Mouse (Mus musculus) heart, embryonic 14.5 days (tissue): ENCODE measurements around the gene Nelfb. TPM values are rescaled to one million over a fixed set of nuclear protein-coding genes. Genes with fewer than 3 reads are reported as not detected.

ENCODE experiments used
- ATAC-seq: fragments of 200-750 bp; cut with Nextera tagmentation; 2 replicates; pipeline ENCODE4 v1.8.0; 2017; ENCODE audit warnings: low read depth, moderate TSS enrichment; ENCODE audit not compliant: insufficient number of reproducible peaks, insufficient read depth, low FRiP score
- H3K27ac ChIP-seq, 2 experiments: fragments of 200-500 bp in 1 of 2; fragments of 300-500 bp in 1 of 2; sonication (generic) in 1 of 2; replicated peaks in 1 of 2; 2 replicates each; pipeline ENCODE4 v1.5.1; 2012 to 2014; ENCODE audit warnings: low read depth in 2 of 2, low read length in 2 of 2, control low read depth in 1 of 2, mild to moderate bottlenecking in 1 of 2, mixed read lengths in 1 of 2; ENCODE audit not compliant: control insufficient read depth in 1 of 2, insufficient read depth in 1 of 2
- H3K27me3 ChIP-seq: fragments of 300-500 bp; sonication (generic); 2 replicates; pipeline ENCODE4 v1.6.1; 2014; ENCODE audit warnings: mild to moderate bottlenecking, low read length, control low read depth; ENCODE audit not compliant: control insufficient read depth, insufficient read depth
- H3K36me3 ChIP-seq: fragments of 300-500 bp; sonication (generic); 2 replicates; pipeline ENCODE4 v1.6.1; 2014; ENCODE audit warnings: mild to moderate bottlenecking, control low read depth, low read length, mixed read lengths; ENCODE audit not compliant: control insufficient read depth, insufficient read depth
- H3K4me1 ChIP-seq, 2 experiments: fragments of 200-500 bp in 1 of 2; fragments of 300-500 bp in 1 of 2; sonication (generic) in 1 of 2; 2 replicates each; pipeline ENCODE4 v1.6.1; 2012 to 2014; ENCODE audit warnings: low read length in 2 of 2, control low read depth in 1 of 2, mixed read lengths in 1 of 2; ENCODE audit not compliant: control insufficient read depth in 2 of 2, insufficient read depth in 2 of 2
- H3K4me2 ChIP-seq: fragments of 300-500 bp; sonication (generic); 2 replicates; pipeline ENCODE4 v1.6.1; 2014; ENCODE audit warnings: mild to moderate bottlenecking, low read length
- H3K4me3 ChIP-seq, 2 experiments: fragments of 200-500 bp in 1 of 2; fragments of 300-500 bp in 1 of 2; sonication (generic) in 1 of 2; 2 replicates each; pipeline ENCODE4 v1.5.1; 2012 to 2014; ENCODE audit warnings: low read length in 2 of 2, mild to moderate bottlenecking in 2 of 2, control low read depth in 1 of 2, low read depth in 1 of 2, moderate library complexity in 1 of 2; ENCODE audit not compliant: control insufficient read depth in 1 of 2, insufficient read depth in 1 of 2
- H3K9ac ChIP-seq: fragments of 300-500 bp; sonication (generic); 2 replicates; pipeline ENCODE4 v1.6.1; 2014; ENCODE audit warnings: mild to moderate bottlenecking, low read length
- H3K9me3 ChIP-seq: fragments of 300-500 bp; sonication (generic); 2 replicates; pipeline ENCODE4 v1.6.1; 2016; ENCODE audit warnings: low read length, control low read depth; ENCODE audit not compliant: control insufficient read depth
- WGBS: fragments of 180-500 bp; shearing (Covaris S2); extraction: QIAGEN DNeasy Blood & Tissue Kit; methylation state at CpG from one replicate; pipeline ENCODE4 v1.1.7; 2014; 5-methylcytosine and 5-hydroxymethylcytosine counted together
- polyA plus RNA-seq: library from polyadenylated mRNA; unstranded; fragments of >200 nt; fragmentation: Nextera tagmentation; extraction: Ambion mirVana; gene quantifications from 2 replicates; pipeline ENCODE4 v1.2.1, GENCODE M21; 2014

Gene Nelfb
- polyA plus RNA-seq, 1 experiment from 2014 or later, result 65.9 TPM

DNA sequence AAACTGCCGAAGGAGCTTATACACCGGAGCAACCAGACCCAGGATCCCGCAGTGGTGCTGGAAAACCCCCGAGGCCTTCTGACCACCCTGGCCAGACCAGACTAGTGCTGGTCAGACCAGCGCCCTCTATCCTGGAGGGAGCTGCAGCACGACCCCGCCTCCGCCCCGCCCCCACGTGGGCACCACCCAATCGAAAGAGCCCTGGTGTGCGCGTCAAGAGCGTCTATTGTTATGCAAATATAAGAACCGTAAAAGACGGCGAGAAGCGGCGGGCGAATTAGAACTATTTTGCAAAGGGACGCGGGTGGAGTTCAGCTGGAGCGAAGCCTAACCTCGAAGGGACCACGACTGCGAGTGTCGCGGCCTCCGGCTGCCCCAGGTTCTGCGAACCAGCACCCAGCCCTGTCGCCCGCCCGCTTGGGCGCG, 30.8 kb downstream of the Nelfb start, which contains the start of gene Nrarp:
TSS of gene Nrarp (plus strand) at position 281 of the 426 bp plus-strand sequence.
- Histone ChIP-seq H3K9ac (peak within 1 kb of the TSS; percentile 82), H3K27me3 (peaks cover 51% of the 10 kb centered on the region), H3K4me2 (peak within 1 kb of the TSS; percentile 95), H3K36me3 (no peaks in the 10 kb centered on the region; the same call in 1 of the 2 replicates), H3K9me3 (no peaks in the 10 kb centered on the region), H3K27ac (peak within 1 kb of the TSS; percentile 20 to 82), H3K4me3 (peak within 1 kb of the TSS; percentile 54 to 64), H3K4me1 (peaks cover 31 to 36% of the 10 kb centered on the region in 2 experiments)
- WGBS, result 0% methylated on average over 35 of the region's 35 CpGs
- peak; percentile 88 for ATAC-seq

DNA sequence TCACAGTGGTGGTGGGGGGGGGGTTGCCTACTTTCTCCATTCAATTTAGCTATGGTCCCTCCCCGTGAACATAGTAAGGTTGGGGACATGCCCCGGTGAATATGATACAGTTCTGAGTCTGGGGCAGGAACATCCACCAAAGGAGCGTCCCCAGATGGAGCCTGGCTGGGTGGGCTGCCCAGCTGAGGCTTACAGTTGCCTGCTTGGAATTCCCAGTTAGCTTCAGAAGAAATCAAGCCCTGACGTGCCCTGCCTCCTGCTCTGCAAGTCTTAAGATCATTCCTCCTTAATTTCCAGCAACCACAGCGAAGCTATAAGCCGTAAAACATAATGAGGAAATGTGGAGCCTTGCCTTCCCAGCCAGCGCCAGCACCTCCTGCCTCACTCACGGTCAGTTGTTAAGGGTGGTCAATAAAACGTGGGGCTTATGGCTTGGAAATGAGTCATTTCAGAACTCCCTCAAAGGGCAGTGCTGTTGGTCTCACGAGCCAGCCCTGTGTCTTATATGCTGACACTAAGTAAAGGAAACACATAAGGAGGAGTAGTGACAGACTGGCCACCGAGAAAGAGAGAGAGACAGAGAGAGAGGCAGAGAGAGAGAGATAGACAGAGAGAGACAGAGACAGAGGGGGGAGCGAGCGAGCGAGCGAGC, 31.6 kb downstream of the Nelfb start:
- peak overlapping the region; percentile 95 for H3K4me2 ChIP-seq
- H3K4me3 ChIP-seq, result peak overlapping the region in 1 of 2 experiments; percentile 64; a peak in 2 of 4 replicates
- no peaks in the 10 kb centered on the region; the same call in 1 of the 2 replicates for H3K36me3 ChIP-seq
- peak overlapping the region in 1 of 2 experiments; percentile 59; a peak in 2 of 4 replicates for H3K27ac ChIP-seq
- peak overlapping the region; percentile 58; the same call in 1 of the 2 replicates for H3K9ac ChIP-seq
- WGBS, result 56% methylated on average over 15 of the region's 15 CpGs
- no peak for ATAC-seq
- no peaks in the 10 kb centered on the region for H3K9me3 ChIP-seq
- peaks cover 29 to 35% of the 10 kb centered on the region in 2 experiments for H3K4me1 ChIP-seq
- peaks cover 48% of the 10 kb centered on the region for H3K27me3 ChIP-seq

DNA sequence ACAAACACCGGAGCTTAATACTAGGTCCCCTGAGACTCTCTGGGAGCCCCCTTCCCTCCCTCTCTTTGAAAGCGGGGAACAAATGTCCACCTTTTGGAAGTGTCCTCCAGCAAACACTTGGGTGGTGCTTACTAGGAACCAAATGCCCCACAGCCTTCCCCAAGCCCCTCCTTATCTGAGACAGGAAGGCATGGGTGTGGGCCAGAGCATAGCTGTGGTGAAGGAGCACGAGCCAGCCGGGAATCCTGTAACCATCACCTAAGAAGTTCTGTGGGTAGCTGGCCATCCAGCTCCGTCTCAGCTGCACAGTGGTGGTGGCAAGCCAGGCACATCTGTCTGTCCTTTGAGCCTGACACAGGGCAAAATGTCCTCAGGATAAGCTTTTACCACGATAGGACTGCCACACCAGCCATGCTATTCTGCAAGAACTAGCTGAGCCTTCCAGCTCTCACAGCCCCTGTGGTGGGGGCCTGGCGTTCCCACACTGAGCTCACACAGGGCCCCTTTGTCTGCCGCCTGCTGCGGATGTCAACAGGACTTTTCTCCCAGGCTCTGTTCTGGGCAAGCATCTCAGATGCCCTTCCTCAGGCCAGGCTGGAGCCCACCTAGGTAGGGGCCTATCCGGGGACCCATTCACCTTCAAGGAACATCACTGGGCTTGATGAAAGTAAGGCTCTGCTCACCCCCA, 32.9 kb downstream of the Nelfb start:
- no peak for ATAC-seq
- peak overlapping the region in 1 of 2 experiments; percentile 41; a peak in 1 of 4 replicates for H3K27ac ChIP-seq
- 24% methylated on average over 10 of the region's 10 CpGs for WGBS
- no peaks in the 10 kb centered on the region; the same call in 1 of the 2 replicates for H3K36me3 ChIP-seq
- H3K9me3 ChIP-seq, result no peaks in the 10 kb centered on the region
- H3K27me3 ChIP-seq, result peaks cover 37% of the 10 kb centered on the region
- H3K4me3 ChIP-seq, result no peak overlapping the region
- H3K4me2 ChIP-seq, result peak overlapping the region; percentile 16
- 0 out of 2 replicates have a peak overlapping the region, but pooled peaks have one; percentile 8 for H3K9ac ChIP-seq
- H3K4me1 ChIP-seq, result peaks cover 29 to 35% of the 10 kb centered on the region in 2 experiments

DNA sequence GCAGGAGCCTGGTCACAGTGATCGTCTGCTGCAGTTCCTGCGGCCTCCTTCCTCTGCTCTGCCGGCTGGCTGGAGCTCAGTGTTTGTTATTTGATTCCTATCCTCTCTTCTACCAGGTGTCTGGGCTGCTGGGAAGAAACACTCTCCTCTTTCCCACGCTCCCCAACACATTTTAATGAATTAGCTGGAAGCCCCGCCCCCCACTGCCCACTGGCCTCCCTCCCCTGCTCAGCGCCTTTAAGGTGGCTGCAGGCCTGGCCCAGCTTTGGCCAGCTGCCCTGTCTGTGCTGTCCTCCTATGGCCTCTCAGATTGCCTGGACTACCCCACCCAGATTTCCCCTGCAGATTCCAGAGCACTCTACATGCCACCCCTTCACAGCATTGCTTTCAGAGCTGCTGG, 33.6 kb downstream of the Nelfb start:
- Histone ChIP-seq H3K27ac (peak overlapping the region; percentile 42 to 61; a peak in 3 of 4 replicates), H3K4me1 (peaks cover 29 to 33% of the 10 kb centered on the region in 2 experiments), H3K36me3 (no peaks in the 10 kb centered on the region), H3K9me3 (no peaks in the 10 kb centered on the region), H3K27me3 (peaks cover 37% of the 10 kb centered on the region; the same call in 1 of the 2 replicates), H3K4me2 (peak overlapping the region; percentile 19; the same call in 1 of the 2 replicates), H3K9ac (0 out of 2 replicates have a peak overlapping the region, but pooled peaks have one; percentile 8), H3K4me3 (no peak overlapping the region)
- ATAC-seq, result no peak
- 14% methylated on average over 6 of the region's 6 CpGs for WGBS

DNA sequence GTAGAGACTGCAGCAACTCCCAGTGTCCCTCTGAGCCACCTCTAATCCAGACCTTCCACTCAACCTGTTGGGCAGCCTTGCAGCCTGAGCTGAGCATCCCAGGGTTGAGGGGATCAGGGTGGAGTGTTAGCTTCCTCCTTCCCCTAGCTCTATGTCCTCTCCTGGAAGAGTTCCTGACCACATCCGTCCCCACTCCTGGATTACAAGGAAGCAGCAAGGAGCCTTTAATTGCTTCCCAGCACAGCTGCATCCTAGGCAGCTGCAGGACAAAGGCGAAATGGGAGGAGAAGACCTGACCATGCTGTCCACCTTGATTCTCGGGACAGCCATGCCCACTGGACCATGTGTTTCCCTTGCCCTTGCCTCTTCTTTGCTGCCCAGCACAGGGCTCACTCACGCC, 34.2 kb downstream of the Nelfb start:
- Histone ChIP-seq H3K4me2 (0 out of 2 replicates have a peak overlapping the region, but pooled peaks have one; percentile 19), H3K36me3 (no peaks in the 10 kb centered on the region), H3K9ac (no peak overlapping the region), H3K27ac (peak overlapping the region; percentile 42 to 61; a peak in 3 of 4 replicates), H3K4me1 (peaks cover 29 to 30% of the 10 kb centered on the region in 2 experiments), H3K27me3 (peaks cover 37% of the 10 kb centered on the region; the same call in 1 of the 2 replicates), H3K9me3 (no peaks in the 10 kb centered on the region), H3K4me3 (no peak overlapping the region)
- no peak for ATAC-seq
- WGBS, result 49% methylated on average over 4 of the region's 4 CpGs

DNA sequence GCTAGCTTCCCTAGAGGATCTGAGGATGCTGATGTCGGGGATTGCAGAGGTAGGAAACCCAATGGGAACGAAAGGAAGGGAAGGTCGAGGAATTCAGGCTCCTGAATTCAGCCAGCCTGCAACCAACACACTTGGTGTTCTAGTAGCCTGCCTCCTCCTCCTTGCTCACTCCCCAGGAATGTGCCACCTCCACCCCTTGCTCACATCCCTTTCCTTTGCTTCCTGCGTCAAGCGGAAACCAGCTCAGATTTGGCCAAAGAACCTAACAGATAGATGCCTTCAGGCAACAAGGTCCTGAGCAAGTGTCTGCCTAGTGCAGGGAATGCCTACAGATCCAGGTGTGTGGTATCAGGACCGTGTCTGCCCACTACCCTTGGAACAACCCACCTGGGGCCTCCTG, 34.7 kb downstream of the Nelfb start:
- peaks cover 37% of the 10 kb centered on the region; the same call in 1 of the 2 replicates for H3K27me3 ChIP-seq
- H3K27ac ChIP-seq, result peak overlapping the region in 1 of 2 experiments; percentile 61; a peak in 2 of 4 replicates
- no peaks in the 10 kb centered on the region for H3K9me3 ChIP-seq
- H3K4me2 ChIP-seq, result no peak overlapping the region
- H3K36me3 ChIP-seq, result no peaks in the 10 kb centered on the region
- H3K9ac ChIP-seq, result no peak overlapping the region; the same call in 1 of the 2 replicates
- no peak overlapping the region for H3K4me3 ChIP-seq
- peaks cover 29 to 30% of the 10 kb centered on the region in 2 experiments for H3K4me1 ChIP-seq
- ATAC-seq, result no peak
- WGBS, result 34% methylated on average over 6 of the region's 6 CpGs

DNA sequence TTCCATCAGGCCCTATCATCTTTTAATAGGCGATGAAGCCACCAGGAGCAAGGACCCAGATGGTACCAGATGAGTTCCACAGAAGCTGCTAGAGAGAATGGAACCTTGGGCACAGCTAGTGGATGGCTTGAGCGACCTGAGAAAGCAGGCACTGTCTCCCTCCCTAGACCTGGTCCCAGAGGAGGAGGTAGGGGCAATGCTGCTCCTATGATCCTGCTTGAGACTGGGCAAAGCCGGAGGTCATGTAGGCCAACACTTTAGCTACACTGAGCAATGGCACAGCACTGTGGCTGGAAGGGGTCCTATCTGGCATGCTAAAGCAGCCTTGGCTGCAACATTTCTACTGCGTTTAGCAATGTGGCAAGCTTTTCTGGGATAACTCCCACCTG, 35.6 kb downstream of the Nelfb start:
- ATAC-seq, result no peak
- Histone ChIP-seq H3K4me1 (peaks cover 29 to 30% of the 10 kb centered on the region in 2 experiments), H3K36me3 (no peaks in the 10 kb centered on the region), H3K9me3 (no peaks in the 10 kb centered on the region), H3K4me2 (no peak overlapping the region), H3K4me3 (no peak overlapping the region), H3K27ac (no peak overlapping the region), H3K27me3 (peaks cover 37% of the 10 kb centered on the region; the same call in 1 of the 2 replicates), H3K9ac (no peak overlapping the region)
- WGBS, result 70% methylated on average over 4 of the region's 4 CpGs
